Mouse (Mus musculus): ENCODE results near the gene Dnajc2. TPM values are rescaled to one million over a fixed set of nuclear protein-coding genes. Genes with fewer than 3 reads are reported as not detected.
"Not testable (repeated sequence)": the region's sequence is repeated elsewhere in the genome, so short reads cannot be mapped to it uniquely, and the experiment has no call there.

Gene Dnajc2
- polyA plus RNA-seq, 1 experiment from 2014 or later = 75.2 TPM

DNA sequence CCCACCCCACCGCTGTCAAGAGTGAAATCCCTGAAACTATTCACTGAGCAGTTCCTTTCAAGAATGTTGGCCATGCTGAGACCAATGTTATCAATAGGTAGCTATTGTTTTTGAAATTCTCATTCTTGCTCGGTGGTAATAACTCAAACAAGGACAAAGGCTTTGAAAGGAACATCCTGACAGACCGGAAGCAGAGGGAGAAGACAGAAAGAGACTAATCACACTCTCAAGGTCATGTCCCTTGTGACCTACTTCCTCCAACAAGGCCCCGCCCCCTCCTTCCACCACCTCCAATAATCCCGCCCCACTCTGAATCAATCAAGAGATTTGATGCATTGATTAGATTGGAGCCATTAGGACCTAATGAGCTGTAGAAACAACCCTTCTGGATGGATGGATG, 66.5 kb downstream of the Dnajc2 start:
- H3K27me3 ChIP-seq = no peaks in the 10 kb centered on the region
- H3K27ac ChIP-seq = no peak overlapping the region
- H3K4me1 ChIP-seq = no peaks in the 10 kb centered on the region
- no peaks in the 10 kb centered on the region for H3K9me3 ChIP-seq (replicated peaks)
- H3K4me3 ChIP-seq (replicated peaks) = no peak overlapping the region
- WGBS = 91% methylated on average over 5 of the region's 5 CpGs
- no peak for ATAC-seq (replicated peaks; ENCODE audit: low FRiP score)
- H3K4me2 ChIP-seq = no peak overlapping the region
- H3K36me3 ChIP-seq = no peaks in the 10 kb centered on the region
- H3K9ac ChIP-seq = no peak overlapping the region

DNA sequence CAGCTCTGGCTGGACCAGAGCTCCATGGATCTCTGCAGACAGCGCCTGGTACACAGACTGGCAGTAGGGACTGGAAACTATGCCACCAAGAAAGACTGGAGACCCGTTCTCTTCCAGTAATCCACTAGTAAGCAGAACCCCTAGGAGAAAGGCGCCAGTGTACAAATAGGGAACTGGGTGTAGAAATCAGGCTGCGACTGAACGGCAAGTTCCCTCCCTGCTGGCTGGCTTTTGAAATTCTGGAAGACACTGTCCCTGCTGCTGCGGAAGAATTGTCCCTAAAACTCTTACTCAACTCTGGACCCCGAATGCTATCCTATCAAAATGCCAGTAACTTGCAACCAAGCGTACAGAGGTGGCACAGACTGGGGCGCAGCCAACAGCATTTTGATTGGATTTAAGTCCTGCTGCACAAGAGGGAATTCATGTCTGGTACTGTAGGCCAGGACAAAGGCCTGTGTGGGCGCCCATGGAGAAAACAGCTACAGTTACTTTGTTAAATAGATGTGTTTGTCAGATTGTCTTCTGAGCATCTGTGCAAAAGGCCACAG, 67.8 kb downstream of the Dnajc2 start:
- H3K4me3 ChIP-seq (replicated peaks) = no peak overlapping the region
- H3K36me3 ChIP-seq = no peaks in the 10 kb centered on the region
- no peak for ATAC-seq (replicated peaks; ENCODE audit: low FRiP score)
- no peaks in the 10 kb centered on the region for H3K9me3 ChIP-seq (replicated peaks)
- no peak overlapping the region for H3K4me2 ChIP-seq
- H3K27me3 ChIP-seq = no peaks in the 10 kb centered on the region
- 86% methylated on average over 10 of the region's 10 CpGs for WGBS
- H3K27ac ChIP-seq = no peak overlapping the region
- 0 out of 2 replicates have a peak, but pooled peaks cover 3% of the 10 kb centered on the region for H3K4me1 ChIP-seq
- no peak overlapping the region for H3K9ac ChIP-seq

DNA sequence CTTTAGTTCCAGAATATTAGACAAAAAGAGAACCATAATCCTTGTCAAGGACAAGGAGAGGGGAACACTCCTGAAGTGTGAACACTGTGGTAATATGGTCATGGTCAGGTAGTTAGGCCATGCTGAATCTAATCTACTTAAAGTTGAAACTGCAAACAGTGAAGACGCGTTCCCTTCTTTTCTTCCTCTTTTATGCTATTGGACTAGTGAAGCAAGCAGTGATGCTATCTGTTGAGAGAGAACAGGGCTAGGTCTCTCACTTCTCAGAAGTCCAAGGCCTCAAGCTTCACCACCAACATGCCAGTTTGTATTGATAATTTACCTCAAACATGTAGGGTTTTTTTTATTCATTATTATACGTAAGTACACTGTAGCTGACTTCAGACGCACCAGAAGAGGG, 70.6 kb downstream of the Dnajc2 start:
- 94% methylated on average over 4 of the region's 4 CpGs for WGBS
- H3K36me3 ChIP-seq = no peaks in the 10 kb centered on the region
- H3K9ac ChIP-seq = no peak overlapping the region
- ATAC-seq (replicated peaks; ENCODE audit: low FRiP score) = no peak
- H3K4me1 ChIP-seq = 0 out of 2 replicates have a peak, but pooled peaks cover 4% of the 10 kb centered on the region
- H3K27me3 ChIP-seq = no peaks in the 10 kb centered on the region; the same call in 1 of the 2 replicates
- H3K4me2 ChIP-seq = no peak overlapping the region
- H3K4me3 ChIP-seq (replicated peaks) = no peak overlapping the region
- no peaks in the 10 kb centered on the region for H3K9me3 ChIP-seq (replicated peaks)
- no peak overlapping the region for H3K27ac ChIP-seq

DNA sequence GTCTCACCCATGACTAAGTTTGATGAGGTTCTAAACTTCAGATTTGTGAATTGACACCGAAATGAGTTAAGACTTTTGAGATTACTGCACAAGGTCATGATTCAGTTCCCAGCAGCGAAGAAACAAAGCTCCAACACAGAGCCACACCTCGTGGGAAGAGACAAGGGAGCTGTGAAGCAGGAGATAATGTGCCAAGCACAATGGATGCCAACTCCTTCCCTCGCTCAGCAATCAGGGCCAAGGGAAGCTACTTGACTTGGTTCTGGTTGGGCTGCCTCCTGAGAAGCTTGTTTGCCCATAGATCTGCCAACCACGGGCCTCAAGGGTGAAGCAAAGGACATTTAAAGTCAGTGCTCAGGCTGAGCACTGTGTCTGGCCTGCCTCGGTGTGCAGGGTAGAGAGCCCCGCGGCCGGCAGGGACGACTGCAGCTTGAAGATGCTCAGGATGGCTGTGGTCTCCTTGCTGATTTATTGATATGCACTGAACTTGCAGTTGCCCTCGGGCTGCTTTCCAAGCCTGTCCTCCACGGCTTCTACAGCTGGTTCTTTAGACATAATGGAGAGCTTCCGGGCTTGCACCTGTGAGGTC, 72.8 kb downstream of the Dnajc2 start:
- Histone ChIP-seq H3K4me2 (no peak overlapping the region), H3K9me3 (replicated peaks) (no peaks in the 10 kb centered on the region), H3K4me1 (0 out of 2 replicates have a peak, but pooled peaks cover 4% of the 10 kb centered on the region), H3K9ac (no peak overlapping the region), H3K36me3 (no peaks in the 10 kb centered on the region), H3K27me3 (no peaks in the 10 kb centered on the region; the same call in 1 of the 2 replicates), H3K4me3 (replicated peaks) (no peak overlapping the region), H3K27ac (no peak overlapping the region)
- peak; percentile 36; the same call in 1 of the 2 replicates for ATAC-seq (replicated peaks; ENCODE audit: low FRiP score)
- 36% methylated on average over 13 of the region's 13 CpGs for WGBS

DNA sequence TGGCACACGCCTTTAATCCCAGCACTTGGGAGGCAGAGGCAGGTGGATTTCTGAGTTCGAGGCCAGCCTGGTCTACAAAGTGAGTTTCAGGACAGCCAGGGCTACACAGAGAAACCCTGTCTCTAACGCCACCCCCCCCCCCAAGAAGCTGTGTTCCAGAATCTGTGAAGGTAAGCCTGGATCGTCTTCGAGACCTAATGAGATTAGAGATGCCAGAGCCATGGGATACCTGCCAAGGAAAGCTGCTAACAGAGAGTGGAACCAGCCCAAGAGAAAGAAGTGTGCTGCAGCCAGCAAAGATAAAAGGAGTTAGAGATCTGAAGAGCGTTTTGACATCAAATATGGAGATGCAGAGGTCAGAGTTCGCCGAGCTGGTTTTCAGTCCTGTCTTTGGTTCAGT, 77.0 kb downstream of the Dnajc2 start:
- H3K36me3 ChIP-seq; H3K4me3 ChIP-seq (replicated peaks); H3K4me1 ChIP-seq; H3K9me3 ChIP-seq (replicated peaks); H3K9ac ChIP-seq; ATAC-seq (replicated peaks; ENCODE audit: low FRiP score); H3K27me3 ChIP-seq; H3K4me2 ChIP-seq; H3K27ac ChIP-seq: not testable (repeated sequence)
- WGBS = 91% methylated on average over 8 of the region's 8 CpGs

Other genes starting within 250 kb of the Dnajc2 start
- gene Lrrc17, start 241.7 kb downstream of the Dnajc2 start, polyA plus RNA-seq (2015; fragmentation: Nextera tagmentation; extraction: Ambion mirVana) = 42.4 and 47.4 TPM in 2 replicates
- gene Fbxl13, start 139.6 kb downstream of the Dnajc2 start, polyA plus RNA-seq (2015; fragmentation: Nextera tagmentation; extraction: Ambion mirVana) = 0.22 and 0.42 TPM in 2 replicates
- 50.8 and 52.5 TPM in 2 replicates for gene Armc10, start 139.4 kb downstream of the Dnajc2 start, polyA plus RNA-seq (2015; fragmentation: Nextera tagmentation; extraction: Ambion mirVana)
- gene Napepld, start 83.9 kb downstream of the Dnajc2 start, polyA plus RNA-seq (2015; fragmentation: Nextera tagmentation; extraction: Ambion mirVana) = 6.0 and 7.6 TPM in 2 replicates
- gene Pmpcb, start 48.1 kb downstream of the Dnajc2 start, polyA plus RNA-seq (2015; fragmentation: Nextera tagmentation; extraction: Ambion mirVana) = 90.5 and 97.7 TPM in 2 replicates
- 186 and 199 TPM in 2 replicates for gene Psmc2, start within 50 bp of the Dnajc2 start, polyA plus RNA-seq (2015; fragmentation: Nextera tagmentation; extraction: Ambion mirVana)
- gene Slc26a5, start 80.4 kb upstream of the Dnajc2 start, polyA plus RNA-seq (2015; fragmentation: Nextera tagmentation; extraction: Ambion mirVana) = not detected in 2 replicates

Measured in kidney, embryonic 15.5 days (tissue).